Mouse (Mus musculus): Measurements from ENCODE around the gene Tns1.

DNA sequence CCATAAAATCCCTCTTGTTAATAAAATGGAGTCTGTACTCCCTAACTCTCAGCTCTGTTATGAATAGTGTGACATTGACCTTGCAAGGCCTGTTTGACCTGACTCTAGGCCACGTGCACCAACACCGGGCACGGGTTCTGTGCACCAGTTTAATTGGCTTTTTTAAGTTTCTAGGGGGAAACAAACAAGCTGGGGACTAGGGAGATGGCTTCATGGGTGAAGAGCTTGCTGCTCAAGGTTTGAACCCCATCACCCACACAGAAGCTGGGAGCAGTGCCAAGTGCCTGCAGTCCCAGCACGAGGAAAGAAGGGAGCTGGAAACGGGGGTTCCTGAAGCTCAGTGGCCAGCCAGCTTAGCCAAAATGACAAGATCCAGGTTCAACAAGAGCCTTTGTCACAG lies 192.4 kb downstream of the Tns1 start:
- TF ChIP-seq CTCF (IDR thresholded peaks at IDR 0.05; ENCODE audit: low read depth, low read length) (no peak), EP300 (IDR thresholded peaks at IDR 0.05; ENCODE audit: insufficient read depth, low read depth, low read length) (no peak), POLR2A (IDR thresholded peaks at IDR 0.05; ENCODE audit: insufficient read depth, low read length) (no peak)

Data from ES-Bruce4 (cell line).